Mouse (Mus musculus): Measurements from ENCODE around the gene Tom1l2. TPM values are rescaled to one million over a fixed set of nuclear protein-coding genes. Genes with fewer than 3 reads are reported as not detected.

Tom1l2 gene
- total and polyA plus RNA-seq, 3 experiments, result 4.8 to 10.4 (median 10.4) TPM

DNA sequence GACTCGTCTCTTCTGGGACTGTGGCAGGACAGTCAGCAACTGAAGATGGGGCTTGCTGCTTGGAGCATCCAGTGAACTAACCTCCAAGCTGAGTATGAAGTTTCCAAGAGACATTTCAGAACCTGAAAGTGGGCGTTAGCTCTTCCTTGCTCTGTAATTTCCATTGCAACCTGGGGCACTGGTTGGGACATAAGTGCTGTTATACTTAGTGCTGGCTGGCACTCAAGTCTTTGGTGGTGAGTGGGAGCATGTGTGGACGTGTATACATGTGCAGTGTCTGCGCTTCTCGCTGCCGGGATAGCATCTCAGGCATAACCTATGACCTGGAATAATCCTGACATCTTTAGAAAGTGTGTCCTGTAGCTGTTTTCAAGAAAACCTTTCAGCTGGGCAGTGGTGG, 38.6 kb upstream of the Tom1l2 start:
- no peak overlapping the region for H3K27ac ChIP-seq (ENCODE audit: insufficient read depth, low read depth)
- no peak for TF ChIP-seq POLR2A (IDR thresholded peaks at IDR 0.05; ENCODE audit: low read depth, low read length)
- TF ChIP-seq MAX (IDR thresholded peaks at IDR 0.05; ENCODE audit: low read length), result no peak
- no peak for TF ChIP-seq BHLHE40 (IDR thresholded peaks at IDR 0.05; ENCODE audit: low read depth, low read length)
- H3K9ac ChIP-seq (ENCODE audit: insufficient read depth, low read depth), result no peak overlapping the region
- no peaks in the 10 kb centered on the region for H3K79me2 ChIP-seq (replicated peaks; ENCODE audit: control insufficient read depth, extremely low read depth, insufficient read depth, poor library complexity, severe bottlenecking)
- no peak for DNase-seq (ENCODE audit: extremely low read depth)
- peaks cover 7 to 21% of the 10 kb centered on the region in 2 experiments; a peak in 3 of 4 replicates for H3K4me1 ChIP-seq (ENCODE audit: control insufficient read depth in 1 of 2, insufficient read depth in 2 of 2)
- no peak overlapping the region for H3K4me3 ChIP-seq (replicated peaks in 1 of 3; ENCODE audit: low read depth in 2 of 3, low read length in 2 of 3, poor library complexity in 1 of 3)
- in situ Hi-C loops (cut with MboI; ENCODE audit: low pct_ligation_motif_present, low pct_unique_long_range_greater_than_20kb, low sequenced_read_pairs) (no loop called here), dilution Hi-C loops (cut with MboI; ENCODE audit: extremely low pct_ligation_motif_present, extremely low pct_unique_long_range_greater_than_20kb, low sequenced_read_pairs) (no loop called here)
- no peak overlapping the region for H3K4me2 ChIP-seq (ENCODE audit: insufficient read depth, low read depth, poor library complexity, severe bottlenecking)
- H3K9me3 ChIP-seq (replicated peaks; ENCODE audit: low read length), result no peaks in the 10 kb centered on the region
- H3K27me3 ChIP-seq (replicated peaks), result no peaks in the 10 kb centered on the region
- peaks cover 0 to 10% of the 10 kb centered on the region in 2 experiments for H3K36me3 ChIP-seq (replicated peaks in 1 of 2; ENCODE audit: control insufficient read depth in 1 of 2, insufficient read depth in 1 of 2, low read length in 1 of 2)

DNA sequence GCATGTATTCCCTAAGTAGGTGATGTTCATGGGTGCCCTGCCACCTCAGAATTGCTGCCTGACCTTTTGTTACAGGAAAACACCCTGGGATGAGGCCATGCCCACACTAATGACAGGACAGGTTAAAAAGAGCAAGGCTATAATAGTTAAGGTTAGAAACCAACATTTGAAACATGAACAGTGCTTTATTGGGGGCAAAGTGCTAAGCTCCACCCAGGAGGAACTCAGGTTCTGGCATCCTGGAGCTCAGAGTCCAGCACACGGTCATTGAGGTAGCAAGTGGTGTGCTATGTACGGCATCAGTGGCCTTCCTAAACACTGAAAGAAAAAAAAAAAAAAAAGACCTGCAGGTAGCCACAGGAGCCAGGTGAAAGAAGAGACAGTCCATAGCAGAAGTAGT, 35.2 kb upstream of the Tom1l2 start:
- no peaks in the 10 kb centered on the region for H3K9me3 ChIP-seq (replicated peaks; ENCODE audit: low read length)
- dilution Hi-C loops (cut with MboI; ENCODE audit: extremely low pct_ligation_motif_present, extremely low pct_unique_long_range_greater_than_20kb, low sequenced_read_pairs) (no loop called here), in situ Hi-C loops (cut with MboI; ENCODE audit: low pct_ligation_motif_present, low pct_unique_long_range_greater_than_20kb, low sequenced_read_pairs) (no loop called here)
- TF ChIP-seq USF2 (conservative IDR thresholded peaks at IDR 0.05; ENCODE audit: low read depth, low read length) (no peak), JUND (conservative IDR thresholded peaks at IDR 0.05; ENCODE audit: low read depth, low read length) (no peak), JUN (IDR thresholded peaks at IDR 0.05; ENCODE audit: insufficient read depth, low read depth, low read length) (no peak), MXI1 (IDR thresholded peaks at IDR 0.05; ENCODE audit: low read depth, low read length) (no peak), BHLHE40 (IDR thresholded peaks at IDR 0.05; ENCODE audit: low read depth, low read length) (no peak), MAZ (IDR thresholded peaks at IDR 0.05; ENCODE audit: low read depth, low read length) (no peak), ETS1 (conservative IDR thresholded peaks at IDR 0.05; ENCODE audit: low read depth, low read length) (no peak), UBTF (IDR thresholded peaks at IDR 0.05; ENCODE audit: low read depth, low read length) (no peak), ZC3H11A (IDR thresholded peaks at IDR 0.05; ENCODE audit: low read depth, low read length) (no peak), ZKSCAN1 (IDR thresholded peaks at IDR 0.05; ENCODE audit: borderline replicate concordance, low read depth, low read length) (no peak), NRF1 (IDR thresholded peaks at IDR 0.05; ENCODE audit: low read depth, low read length) (no peak), ZMIZ1 (IDR thresholded peaks at IDR 0.05; ENCODE audit: low read depth, low read length) (no peak), IRF4 (IDR thresholded peaks at IDR 0.05; ENCODE audit: low read depth, low read length) (no peak), GABPA (IDR thresholded peaks at IDR 0.05; ENCODE audit: insufficient replicate concordance, low read depth, low read length) (no peak), CHD1 (IDR thresholded peaks at IDR 0.05; ENCODE audit: low read depth, low read length) (no peak)
- H3K79me2 ChIP-seq (replicated peaks; ENCODE audit: control insufficient read depth, extremely low read depth, insufficient read depth, poor library complexity, severe bottlenecking), result no peaks in the 10 kb centered on the region
- H3K4me1 ChIP-seq (ENCODE audit: control insufficient read depth in 1 of 2, insufficient read depth in 2 of 2), result peaks cover 7 to 21% of the 10 kb centered on the region in 2 experiments; a peak in 3 of 4 replicates
- no peak for DNase-seq (ENCODE audit: extremely low read depth)
- no peak overlapping the region for H3K4me3 ChIP-seq (replicated peaks in 1 of 3; ENCODE audit: low read depth in 2 of 3, low read length in 2 of 3, poor library complexity in 1 of 3)
- H3K27ac ChIP-seq (ENCODE audit: insufficient read depth, low read depth), result no peak overlapping the region
- H3K9ac ChIP-seq (ENCODE audit: insufficient read depth, low read depth), result no peak overlapping the region
- no peak overlapping the region for H3K4me2 ChIP-seq (ENCODE audit: insufficient read depth, low read depth, poor library complexity, severe bottlenecking)
- no peaks in the 10 kb centered on the region for H3K27me3 ChIP-seq (replicated peaks)
- H3K36me3 ChIP-seq (replicated peaks in 1 of 2; ENCODE audit: control insufficient read depth in 1 of 2, insufficient read depth in 1 of 2, low read length in 1 of 2), result no peaks in the 10 kb centered on the region
